Mouse (Mus musculus) liver, embryonic 11.5 days (tissue): ENCODE data around the gene Scg3. TPM values are rescaled to one million over a fixed set of nuclear protein-coding genes. Genes with fewer than 3 reads are reported as not detected.

Experiments used
- ATAC-seq: fragments of 200-750 bp; cut with Nextera tagmentation; replicated peaks from 2 replicates; pipeline ENCODE4 v1.8.0; 2017; ENCODE audit warnings: moderate number of reproducible peaks, mild to moderate bottlenecking, moderate TSS enrichment, moderate library complexity; ENCODE audit not compliant: low FRiP score
- DNase-seq: peaks from one replicate; pipeline ENCODE4 v3.0.0-alpha.2; 2017; ENCODE audit warnings: low spot score
- H3K27ac ChIP-seq: fragments of 300-500 bp; sonication (generic); 2 replicates; pipeline ENCODE4 v1.5.1; 2014; ENCODE audit warnings: mild to moderate bottlenecking, low read depth, low read length, control low read depth
- H3K27me3 ChIP-seq: fragments of 300-500 bp; sonication (generic); replicated peaks from 2 replicates; pipeline ENCODE4 v1.6.1; 2014; ENCODE audit warnings: low read length, mixed read lengths; ENCODE audit not compliant: control insufficient read depth, insufficient read depth
- H3K36me3 ChIP-seq: fragments of 300-500 bp; sonication (generic); 2 replicates; pipeline ENCODE4 v1.6.1; 2014; ENCODE audit warnings: mild to moderate bottlenecking, low read length, moderate library complexity, mixed read lengths; ENCODE audit not compliant: control insufficient read depth, insufficient read depth
- H3K4me1 ChIP-seq: fragments of 300-500 bp; sonication (generic); replicated peaks from 2 replicates; pipeline ENCODE4 v1.6.1; 2014; ENCODE audit warnings: low read length, mixed read lengths; ENCODE audit not compliant: control insufficient read depth, insufficient read depth
- H3K4me2 ChIP-seq: fragments of 300-500 bp; sonication (generic); 2 replicates; pipeline ENCODE4 v1.6.1; 2014; ENCODE audit warnings: mild to moderate bottlenecking, control low read depth, moderate library complexity
- H3K4me3 ChIP-seq: fragments of 300-500 bp; sonication (generic); 2 replicates; pipeline ENCODE4 v1.5.1; 2014; ENCODE audit warnings: low read depth, low read length, control low read depth
- H3K9ac ChIP-seq: fragments of 300-500 bp; sonication (generic); 2 replicates; pipeline ENCODE4 v1.6.1; 2014; ENCODE audit warnings: low read depth, low read length, control low read depth
- H3K9me3 ChIP-seq: fragments of 300-500 bp; sonication (generic); 2 replicates; pipeline ENCODE4 v1.6.1; 2016; ENCODE audit warnings: low read length, inconsistent platforms, mixed read lengths; ENCODE audit not compliant: control insufficient read depth
- WGBS: fragments of 180-500 bp; shearing (Covaris S2); extraction: QIAGEN DNeasy Blood & Tissue Kit; methylation state at CpG from one replicate; pipeline ENCODE4 v1.1.7; 2014; 5-methylcytosine and 5-hydroxymethylcytosine counted together
- polyA plus RNA-seq: library from polyadenylated mRNA; unstranded; fragments of >200 nt; fragmentation: Nextera tagmentation; extraction: Ambion mirVana; gene quantifications from 2 replicates; pipeline ENCODE4 v1.2.1, GENCODE M21; 2014

Scg3 gene
- polyA plus RNA-seq, 1 experiment from 2014 or later = 0.08 TPM

- H3K36me3 ChIP-seq = no peaks in the 10 kb centered on the region
- H3K4me1 ChIP-seq = no peaks in the 10 kb centered on the region
- DNase-seq (no peak), ATAC-seq (no peak)
- WGBS = 88% methylated on average over 8 of the region's 8 CpGs
- no peak overlapping the region for H3K4me2 ChIP-seq
- H3K27ac ChIP-seq = no peak overlapping the region
- H3K9me3 ChIP-seq = no peaks in the 10 kb centered on the region
- no peaks in the 10 kb centered on the region for H3K27me3 ChIP-seq
- no peak overlapping the region for H3K4me3 ChIP-seq
- H3K9ac ChIP-seq = no peak overlapping the region
Measured at GRCm38 (mm10) chr9:75633603-75634002, 50.3 kb downstream of the Scg3 start.

GRCm38 (mm10) chr9:75632902-75633301, 51.0 kb downstream of the Scg3 start:
- Histone ChIP-seq H3K36me3 (no peaks in the 10 kb centered on the region), H3K4me3 (no peak overlapping the region), H3K4me2 (no peak overlapping the region), H3K9me3 (no peaks in the 10 kb centered on the region), H3K4me1 (no peaks in the 10 kb centered on the region), H3K9ac (no peak overlapping the region), H3K27ac (no peak overlapping the region), H3K27me3 (no peaks in the 10 kb centered on the region)
- no peak; the same call in 1 of the 2 replicates for ATAC-seq
- DNase-seq = no peak
- whole genome bisulfite sequencing = 45% methylated on average over 1 of the region's 1 CpGs

- no peak for DNase-seq
Measured at GRCm38 (mm10) chr9:75632111-75632510, 51.7 kb downstream of the Scg3 start.

GRCm38 (mm10) chr9:75630823-75631454, 52.9 kb downstream of the Scg3 start:
- H3K9ac ChIP-seq = no peak overlapping the region
- H3K4me2 ChIP-seq = no peak overlapping the region
- no peak overlapping the region for H3K4me3 ChIP-seq
- no peak for ATAC-seq
- H3K9me3 ChIP-seq = no peaks in the 10 kb centered on the region
- H3K27ac ChIP-seq = no peak overlapping the region
- H3K4me1 ChIP-seq = no peaks in the 10 kb centered on the region; the same call in 1 of the 2 replicates
- no peak for DNase-seq
- 69% methylated on average over 8 of the region's 8 CpGs for WGBS
- H3K36me3 ChIP-seq = no peaks in the 10 kb centered on the region
- no peaks in the 10 kb centered on the region; the same call in 1 of the 2 replicates for H3K27me3 ChIP-seq

More at GRCm38 (mm10) chr9:75632111-75632510, 51.7 kb downstream of the Scg3 start:
- H3K27me3 ChIP-seq = no peaks in the 10 kb centered on the region
- H3K9ac ChIP-seq = no peak overlapping the region
- no peak for ATAC-seq
- H3K4me2 ChIP-seq = no peak overlapping the region
- 75% methylated on average over 10 of the region's 10 CpGs for WGBS
- H3K36me3 ChIP-seq = no peaks in the 10 kb centered on the region
- no peaks in the 10 kb centered on the region for H3K4me1 ChIP-seq
- no peaks in the 10 kb centered on the region for H3K9me3 ChIP-seq
- no peak overlapping the region for H3K4me3 ChIP-seq
- no peak overlapping the region for H3K27ac ChIP-seq

GRCm38 (mm10) chr9:75626308-75626604, 57.6 kb downstream of the Scg3 start:
- H3K4me3 ChIP-seq = peak overlapping the region; percentile 73
- DNase-seq (no peak), ATAC-seq (no peak)
- H3K4me1 ChIP-seq = no peaks in the 10 kb centered on the region; the same call in 1 of the 2 replicates
- no peaks in the 10 kb centered on the region for H3K36me3 ChIP-seq
- H3K27me3 ChIP-seq = peaks cover 5% of the 10 kb centered on the region; the same call in 1 of the 2 replicates
- H3K9ac ChIP-seq = peak overlapping the region; percentile 77
- H3K27ac ChIP-seq = no peak overlapping the region
- peak overlapping the region; percentile 91 for H3K4me2 ChIP-seq
- 2% methylated on average over 14 of the region's 14 CpGs for WGBS
- no peaks in the 10 kb centered on the region for H3K9me3 ChIP-seq

GRCm38 (mm10) chr9:75625556-75626307, 58.1 kb downstream of the Scg3 start, which contains the start of gene Lysmd2:
Lysmd2 (plus strand) TSS chr9:75625741.
- peak within 1 kb of the TSS; percentile 77 for H3K9ac ChIP-seq
- DNase-seq (peak; percentile 72), ATAC-seq (peak; percentile 81)
- WGBS = under 1% methylated on average over 84 of the region's 94 CpGs
- peaks cover 5% of the 10 kb centered on the region; the same call in 1 of the 2 replicates for H3K27me3 ChIP-seq
- H3K4me3 ChIP-seq = peak within 1 kb of the TSS; percentile 73
- no peaks in the 10 kb centered on the region for H3K9me3 ChIP-seq
- H3K36me3 ChIP-seq = no peaks in the 10 kb centered on the region
- peak within 1 kb of the TSS; percentile 91 for H3K4me2 ChIP-seq
- 0 out of 2 replicates have a peak within 1 kb of the TSS, but pooled peaks have one; percentile 48 for H3K27ac ChIP-seq
- no peaks in the 10 kb centered on the region; the same call in 1 of the 2 replicates for H3K4me1 ChIP-seq

GRCm38 (mm10) chr9:75624983-75625555, 58.8 kb downstream of the Scg3 start:
- peaks cover 5% of the 10 kb centered on the region; the same call in 1 of the 2 replicates for H3K27me3 ChIP-seq
- whole genome bisulfite sequencing = 15% methylated on average over 18 of the region's 18 CpGs
- no peak for DNase-seq
- H3K4me1 ChIP-seq = no peaks in the 10 kb centered on the region; the same call in 1 of the 2 replicates
- no peaks in the 10 kb centered on the region for H3K36me3 ChIP-seq
- H3K9me3 ChIP-seq = no peaks in the 10 kb centered on the region
- peak; percentile 27; the same call in 1 of the 2 replicates for ATAC-seq
- peak overlapping the region; percentile 73 for H3K4me3 ChIP-seq
- H3K4me2 ChIP-seq = peak overlapping the region; percentile 91
- H3K27ac ChIP-seq = no peak overlapping the region
- peak overlapping the region; percentile 77 for H3K9ac ChIP-seq

GRCm38 (mm10) chr9:75621428-75621827, 62.4 kb downstream of the Scg3 start:
- no peak for DNase-seq
- peaks cover 5% of the 10 kb centered on the region; the same call in 1 of the 2 replicates for H3K27me3 ChIP-seq
- no peak overlapping the region for H3K4me3 ChIP-seq
- no peaks in the 10 kb centered on the region for H3K36me3 ChIP-seq
- 83% methylated on average over 3 of the region's 3 CpGs for WGBS
- H3K9ac ChIP-seq = no peak overlapping the region
- H3K9me3 ChIP-seq = no peaks in the 10 kb centered on the region
- no peak overlapping the region for H3K27ac ChIP-seq
- no peak for ATAC-seq
- no peak overlapping the region for H3K4me2 ChIP-seq
- no peaks in the 10 kb centered on the region; the same call in 1 of the 2 replicates for H3K4me1 ChIP-seq
